Mouse (Mus musculus) liver, embryonic 14.5 days (tissue): Measurements from ENCODE around the gene Ntn1.

Experiments used
- CTCF ChIP-seq: IDR thresholded peaks from 2 replicates; pipeline ENCODE4 v1.5.1; 2016; ENCODE audit warnings: antibody characterized with exemption, low read depth, control low read depth
- EP300 ChIP-seq: IDR thresholded peaks from 2 replicates; pipeline ENCODE4 v1.6.1; 2016; ENCODE audit warnings: antibody characterized with exemption, low read depth

DNA sequence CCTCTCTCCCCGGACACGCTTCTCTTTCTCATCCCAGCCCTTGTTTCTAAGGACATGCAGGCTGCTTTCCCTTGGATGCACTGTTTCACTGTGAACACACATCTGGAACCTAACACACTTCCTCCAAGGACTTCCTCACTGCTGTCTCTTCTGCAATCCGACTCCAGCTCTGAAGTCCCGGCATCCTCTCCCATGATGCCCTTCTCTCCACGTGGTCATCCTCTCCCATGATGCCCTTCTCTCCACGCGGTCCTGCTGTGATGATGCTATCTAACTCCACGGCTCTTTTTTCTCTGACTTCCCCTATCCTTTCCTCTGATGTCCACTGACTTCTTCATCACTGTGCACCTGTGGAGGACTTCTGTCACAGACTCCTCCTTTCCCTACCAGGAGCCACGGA is 39.5 kb upstream of the Ntn1 start:
- TF ChIP-seq CTCF, result no peak
- TF ChIP-seq EP300, result no peak
